Mouse (Mus musculus): Measurements from ENCODE around the gene Mrm3.

Mrm3 gene

GRCm38 (mm10) chr11:76290367-76290766, 46.9 kb downstream of the Mrm3 start:
- DNase-seq (ENCODE audit: low read depth): no peak

GRCm38 (mm10) chr11:76291960-76292359, 48.4 kb downstream of the Mrm3 start:
- no peak for DNase-seq (ENCODE audit: low read depth)

- DNase-seq (ENCODE audit: low read depth): no peak
Measured at GRCm38 (mm10) chr11:76292398-76292797, 48.9 kb downstream of the Mrm3 start.

GRCm38 (mm10) chr11:76292831-76293230, 49.3 kb downstream of the Mrm3 start:
- DNase-seq (ENCODE audit: low read depth): no peak

- no peak for DNase-seq (ENCODE audit: low read depth)
Measured at GRCm38 (mm10) chr11:76294078-76294477, 50.6 kb downstream of the Mrm3 start.

- DNase-seq (ENCODE audit: low read depth): no peak
Measured at GRCm38 (mm10) chr11:76294836-76295235, 51.3 kb downstream of the Mrm3 start.

GRCm38 (mm10) chr11:76297252-76297651, 53.7 kb downstream of the Mrm3 start:
- DNase-seq (ENCODE audit: low read depth): no peak

- DNase-seq (ENCODE audit: low read depth): no peak
Measured at GRCm38 (mm10) chr11:76298457-76299000, 55.0 kb downstream of the Mrm3 start.

All from 416B (cell line).